Mouse (Mus musculus) bone marrow, adult 2 months (tissue): ENCODE measurements around the gene Defb11.

Experiments
- CTCF ChIP-seq: fragments of 200-500 bp; IDR thresholded peaks from 2 replicates; pipeline ENCODE4 v1.5.1; 2011; ENCODE audit warnings: low read length, control low read depth; ENCODE audit not compliant: control insufficient read depth, insufficient read depth
- POLR2A ChIP-seq: fragments of 200-500 bp; IDR thresholded peaks from 2 replicates; pipeline ENCODE4 v1.6.1; 2011; ENCODE audit warnings: low read depth, mild to moderate bottlenecking, control low read depth, low read length, borderline replicate concordance; ENCODE audit not compliant: control insufficient read depth

- TF ChIP-seq CTCF: no peak
- TF ChIP-seq POLR2A: no peak
Measured at GRCm38 (mm10) chr8:21911931-21912330, 5.7 kb upstream of the Defb11 start.
